Mouse (Mus musculus) ES-E14 (cell line): ENCODE data around the gene Cpped1. TPM values are rescaled to one million over a fixed set of nuclear protein-coding genes. Genes with fewer than 3 reads are reported as not detected.

Experiments
- DNase-seq: peaks from one replicate; pipeline ENCODE4 v3.0.0-alpha.2; 2013; ENCODE audit warnings: low read depth, low spot score
- H3K27ac ChIP-seq: 2 replicates; pipeline ENCODE4 v1.5.1; 2012; ENCODE audit warnings: low read depth, mild to moderate bottlenecking, low read length, moderate library complexity, mixed read lengths; ENCODE audit not compliant: poor library complexity, insufficient read depth, severe bottlenecking
- H3K36me3 ChIP-seq: 2 replicates; pipeline ENCODE4 v1.6.1; 2012; ENCODE audit warnings: mild to moderate bottlenecking, low read length, moderate library complexity, mixed read lengths; ENCODE audit not compliant: control insufficient read depth, poor library complexity, insufficient read depth, severe bottlenecking
- H3K4me1 ChIP-seq, 2 experiments: fragments of 150-350 bp in 1 of 2; sonication (generic) in 1 of 2; 2 replicates each; pipeline ENCODE4 v1.6.1; 2012; ENCODE audit warnings: low read length in 2 of 2, mild to moderate bottlenecking in 1 of 2, mixed read lengths in 1 of 2; ENCODE audit not compliant: control insufficient read depth in 2 of 2, insufficient read depth in 2 of 2, poor library complexity in 1 of 2
- H3K4me3 ChIP-seq, 2 experiments: fragments of 150-350 bp in 1 of 2; sonication (generic) in 1 of 2; 2 replicates each; pipeline ENCODE4 v1.5.1; 2012; ENCODE audit warnings: low read length in 2 of 2, low read depth in 1 of 2, mild to moderate bottlenecking in 1 of 2, mixed read lengths in 1 of 2; ENCODE audit not compliant: insufficient read depth in 1 of 2, poor library complexity in 1 of 2, severe bottlenecking in 1 of 2
- H3K9ac ChIP-seq: 2 replicates; pipeline ENCODE4 v1.6.1; 2012; ENCODE audit warnings: low read depth, mild to moderate bottlenecking, low read length, mixed read lengths; ENCODE audit not compliant: poor library complexity, insufficient read depth, severe bottlenecking
- H3K9me3 ChIP-seq: fragments of 150-350 bp; sonication (generic); 2 replicates; pipeline ENCODE4 v1.6.1; 2012; ENCODE audit warnings: low read depth, mild to moderate bottlenecking, low read length; ENCODE audit not compliant: control insufficient read depth, insufficient read depth
- CHD2 ChIP-seq: IDR thresholded peaks from 2 replicates; pipeline ENCODE4 v1.6.1; 2014; ENCODE audit warnings: mild to moderate bottlenecking, low read depth, low read length, inconsistent platforms
- HCFC1 ChIP-seq: IDR thresholded peaks from 2 replicates; pipeline ENCODE4 v1.6.1; 2012; ENCODE audit warnings: low read length, inconsistent platforms, borderline replicate concordance; ENCODE audit not compliant: insufficient read depth
- MAFK ChIP-seq: IDR thresholded peaks from 2 replicates; pipeline ENCODE4 v1.6.1; 2014; ENCODE audit warnings: mild to moderate bottlenecking, low read depth, low read length, inconsistent platforms; ENCODE audit not compliant: insufficient read depth
- ZC3H11A ChIP-seq: IDR thresholded peaks from 2 replicates; pipeline ENCODE4 v1.6.1; 2012; ENCODE audit warnings: low read depth, mild to moderate bottlenecking, inconsistent platforms, low read length, borderline replicate concordance
- ZNF384 ChIP-seq: IDR thresholded peaks from 2 replicates; pipeline ENCODE4 v1.6.1; 2012; ENCODE audit warnings: low read depth, low read length, inconsistent platforms
- in situ Hi-C, 2 experiments: fragments of 600-800 bp; cut with MboI; formaldehyde crosslinking; loops; one replicate each; pipeline ENCODE4 v1.15.1; 2025; ENCODE audit warnings: low sequenced_read_pairs in 2 of 2, inconsistent platforms in 1 of 2; ENCODE audit not compliant: unreplicated experiment in 2 of 2
- total RNA-seq: library from RNA; depleted of rRNA; stranded (reverse); fragments of 300-350 nt; gene quantifications from 2 replicates; pipeline ENCODE4 v1.2.3, GENCODE M21; 2012

Gene Cpped1
- total RNA-seq, 1 experiment, result 10.8 TPM

GRCm38 (mm10) chr16:11812119-11812518 is 97.1 kb downstream of the Cpped1 start:
- H3K27ac ChIP-seq, result no peak overlapping the region; the same call in 1 of the 2 replicates
- H3K36me3 ChIP-seq, result no peaks in the 10 kb centered on the region
- no peak overlapping the region for H3K4me3 ChIP-seq
- no peak for TF ChIP-seq CHD2
- no peak for TF ChIP-seq ZC3H11A
- TF ChIP-seq ZNF384, result no peak
- TF ChIP-seq MAFK, result no peak
- TF ChIP-seq HCFC1, result no peak
- no peaks in the 10 kb centered on the region for H3K4me1 ChIP-seq
- no peak overlapping the region for H3K9ac ChIP-seq
- no peak for DNase-seq
- in situ Hi-C loops, result no loop called here
- no peaks in the 10 kb centered on the region for H3K9me3 ChIP-seq

GRCm38 (mm10) chr16:11809615-11810014 is 99.6 kb downstream of the Cpped1 start:
- in situ Hi-C loops, result no loop called here
- TF ChIP-seq ZNF384 (no peak), HCFC1 (no peak), ZC3H11A (no peak), CHD2 (no peak)
- H3K9me3 ChIP-seq, result no peaks in the 10 kb centered on the region
- no peak overlapping the region for H3K9ac ChIP-seq
- no peak for DNase-seq
- H3K36me3 ChIP-seq, result no peaks in the 10 kb centered on the region
- no peaks in the 10 kb centered on the region for H3K4me1 ChIP-seq
- H3K27ac ChIP-seq, result no peak overlapping the region
- no peak overlapping the region for H3K4me3 ChIP-seq

GRCm38 (mm10) chr16:11801960-11802539 is 107.2 kb downstream of the Cpped1 start:
- Histone ChIP-seq H3K36me3 (no peaks in the 10 kb centered on the region), H3K4me3 (no peak overlapping the region), H3K9me3 (no peaks in the 10 kb centered on the region), H3K9ac (no peak overlapping the region), H3K4me1 (no peaks in the 10 kb centered on the region), H3K27ac (no peak overlapping the region)
- no peak for DNase-seq
- TF ChIP-seq CHD2 (no peak), HCFC1 (no peak)
- in situ Hi-C loops, result no loop called here

- TF ChIP-seq MAFK (no peak), CHD2 (no peak), ZC3H11A (no peak), ZNF384 (no peak), HCFC1 (no peak)
- no peaks in the 10 kb centered on the region for H3K4me1 ChIP-seq
- in situ Hi-C loops, result no loop called here
Observed at GRCm38 (mm10) chr16:11795758-11796460, 113.3 kb downstream of the Cpped1 start.

More at GRCm38 (mm10) chr16:11795758-11796460, 113.3 kb downstream of the Cpped1 start:
- no peaks in the 10 kb centered on the region for H3K9me3 ChIP-seq
- DNase-seq, result no peak
- H3K9ac ChIP-seq, result no peak overlapping the region
- H3K36me3 ChIP-seq, result no peaks in the 10 kb centered on the region
- no peak overlapping the region for H3K27ac ChIP-seq
- H3K4me3 ChIP-seq, result no peak overlapping the region
